Mouse (Mus musculus) olfactory bulb, adult 2 months (tissue): ENCODE data around the gene Rab30. TPM values are rescaled to one million over a fixed set of nuclear protein-coding genes. Genes with fewer than 3 reads are reported as not detected.

ENCODE experiments used
- H3K27ac ChIP-seq: fragments of 200-500 bp; 2 replicates; pipeline ENCODE4 v1.5.1; 2012; ENCODE audit warnings: low read depth, low read length; ENCODE audit not compliant: insufficient read depth
- H3K4me1 ChIP-seq: fragments of 200-500 bp; 2 replicates; pipeline ENCODE4 v1.6.1; 2012; ENCODE audit warnings: low read length; ENCODE audit not compliant: control insufficient read depth, insufficient read depth
- H3K4me3 ChIP-seq: fragments of 200-500 bp; 2 replicates; pipeline ENCODE4 v1.5.1; 2012; ENCODE audit warnings: mild to moderate bottlenecking, low read depth, low read length, moderate library complexity; ENCODE audit not compliant: insufficient read depth
- CTCF ChIP-seq: fragments of 200-500 bp; IDR thresholded peaks from 2 replicates; pipeline ENCODE4 v1.5.1; 2012; ENCODE audit warnings: low read depth, mild to moderate bottlenecking, low read length, moderate library complexity; ENCODE audit not compliant: insufficient read depth
- POLR2A ChIP-seq: fragments of 200-500 bp; IDR thresholded peaks from 2 replicates; pipeline ENCODE4 v1.6.1; 2012; ENCODE audit warnings: mild to moderate bottlenecking, low read depth, low read length, moderate library complexity; ENCODE audit not compliant: insufficient read depth
- WGBS: fragments of 180-500 bp; shearing (Covaris S2); methylation state at CpG from one replicate; pipeline ENCODE4 v1.1.7; 2018; 5-methylcytosine and 5-hydroxymethylcytosine counted together
- polyA plus RNA-seq: library from polyadenylated mRNA; stranded (reverse); fragments of >200 nt; gene quantifications from 2 replicates; pipeline ENCODE4 v1.2.4, GENCODE M21; 2012; ENCODE audit warnings: low replicate concordance; ENCODE audit not compliant: missing spikeins, insufficient read depth, insufficient read length

Rab30 gene
- polyA plus RNA-seq, 1 experiment = not detected

GRCm38 (mm10) chr7:92883850-92884716 lies 142.7 kb downstream of the Rab30 start:
- no peak overlapping the region for H3K27ac ChIP-seq
- no peak overlapping the region for H3K4me3 ChIP-seq
- TF ChIP-seq POLR2A = no peak
- no peak for TF ChIP-seq CTCF
- WGBS = 89% methylated on average over 9 of the region's 9 CpGs
- H3K4me1 ChIP-seq = no peaks in the 10 kb centered on the region

GRCm38 (mm10) chr7:92884998-92885660 lies 143.7 kb downstream of the Rab30 start:
- no peak overlapping the region for H3K27ac ChIP-seq
- no peak overlapping the region for H3K4me3 ChIP-seq
- WGBS = 91% methylated on average over 6 of the region's 6 CpGs
- TF ChIP-seq CTCF = no peak
- TF ChIP-seq POLR2A = no peak
- H3K4me1 ChIP-seq = no peaks in the 10 kb centered on the region

- no peak overlapping the region for H3K27ac ChIP-seq
- no peak overlapping the region for H3K4me3 ChIP-seq
- TF ChIP-seq CTCF = no peak
- TF ChIP-seq POLR2A = no peak
- no peaks in the 10 kb centered on the region for H3K4me1 ChIP-seq
- WGBS = 93% methylated on average over 7 of the region's 7 CpGs
Measured at GRCm38 (mm10) chr7:92886801-92887200, 145.4 kb downstream of the Rab30 start.

- H3K4me3 ChIP-seq = no peak overlapping the region
- H3K4me1 ChIP-seq = no peaks in the 10 kb centered on the region
- WGBS = 91% methylated on average over 5 of the region's 5 CpGs
- TF ChIP-seq POLR2A (no peak), CTCF (no peak)
- no peak overlapping the region for H3K27ac ChIP-seq
Measured at GRCm38 (mm10) chr7:92887230-92887629, 145.8 kb downstream of the Rab30 start.

GRCm38 (mm10) chr7:92890211-92890610 lies 148.8 kb downstream of the Rab30 start:
- TF ChIP-seq CTCF (no peak), POLR2A (no peak)
- Histone ChIP-seq H3K4me3 (no peak overlapping the region), H3K4me1 (no peaks in the 10 kb centered on the region), H3K27ac (no peak overlapping the region)
- 74% methylated on average over 1 of the region's 1 CpGs for WGBS

GRCm38 (mm10) chr7:92890618-92891230 lies 149.3 kb downstream of the Rab30 start:
- TF ChIP-seq POLR2A (no peak), CTCF (no peak)
- Histone ChIP-seq H3K4me1 (no peaks in the 10 kb centered on the region), H3K27ac (no peak overlapping the region), H3K4me3 (no peak overlapping the region)
- WGBS = 68% methylated on average over 4 of the region's 4 CpGs

- H3K27ac ChIP-seq = no peak overlapping the region
- TF ChIP-seq POLR2A (no peak), CTCF (no peak)
- no peak overlapping the region for H3K4me3 ChIP-seq
- no peaks in the 10 kb centered on the region for H3K4me1 ChIP-seq
- WGBS = 56% methylated on average over 3 of the region's 3 CpGs
Measured at GRCm38 (mm10) chr7:92893478-92893877, 152.1 kb downstream of the Rab30 start.

Other genes starting within 250 kb of the Rab30 start
- gene Ccdc90b, start 180.5 kb upstream of the Rab30 start, polyA plus RNA-seq = not detected in 2 replicates
- gene Ankrd42, start 104.5 kb upstream of the Rab30 start, polyA plus RNA-seq = not detected in 2 replicates
- gene Pcf11, start 71.7 kb upstream of the Rab30 start, polyA plus RNA-seq = 50.6 and 76.3 TPM in 2 replicates
- gene Ddias, start 132.6 kb downstream of the Rab30 start, polyA plus RNA-seq = not detected in 2 replicates
- not detected in 2 replicates for gene Prcp, start 132.9 kb downstream of the Rab30 start, polyA plus RNA-seq